Mouse (Mus musculus) lung, postnatal 0 days (tissue): ENCODE measurements at regions not wholly inside any gene's neighbourhood (a gene's known extent, or its start where the extent isn't known, plus 50 kb on each side); places are given as distances from the start of the nearest gene placed in this dataset.

Source experiments
- ATAC-seq: fragments of 200-750 bp; cut with Nextera tagmentation; 2 replicates; pipeline ENCODE4 v1.8.0; 2017; ENCODE audit warnings: moderate library complexity
- DNase-seq: peaks from one replicate; pipeline ENCODE4 v3.0.0-alpha.2; 2016; ENCODE audit warnings: low spot score
- H3K27ac ChIP-seq: fragments of 300-500 bp; sonication (generic); 2 replicates; pipeline ENCODE4 v1.5.1; 2014; ENCODE audit warnings: antibody characterized with exemption, mild to moderate bottlenecking, low read length, mixed read lengths
- H3K27me3 ChIP-seq: fragments of 300-500 bp; sonication (generic); replicated peaks from 2 replicates; pipeline ENCODE4 v1.6.1; 2014; ENCODE audit warnings: low read length, mixed read lengths; ENCODE audit not compliant: insufficient read depth
- H3K36me3 ChIP-seq: fragments of 300-500 bp; sonication (generic); 2 replicates; pipeline ENCODE4 v1.6.1; 2014; ENCODE audit warnings: low read length, mixed read lengths; ENCODE audit not compliant: insufficient read depth
- H3K4me1 ChIP-seq: fragments of 300-500 bp; sonication (generic); 2 replicates; pipeline ENCODE4 v1.6.1; 2014; ENCODE audit warnings: antibody characterized with exemption, low read depth, low read length, mixed read lengths; ENCODE audit not compliant: insufficient read depth
- H3K4me2 ChIP-seq: fragments of 300-500 bp; sonication (generic); replicated peaks from 2 replicates; pipeline ENCODE4 v1.6.1; 2014; ENCODE audit warnings: low read depth, mild to moderate bottlenecking, low read length, moderate library complexity, mixed read lengths
- H3K4me3 ChIP-seq: fragments of 300-500 bp; sonication (generic); 2 replicates; pipeline ENCODE4 v1.5.1; 2014; ENCODE audit warnings: low read depth, low read length
- H3K9ac ChIP-seq: fragments of 300-500 bp; sonication (generic); replicated peaks from 2 replicates; pipeline ENCODE4 v1.6.1; 2014; ENCODE audit warnings: low read depth, mild to moderate bottlenecking
- H3K9me3 ChIP-seq: fragments of 300-500 bp; sonication (generic); 2 replicates; pipeline ENCODE4 v1.6.1; 2016; ENCODE audit warnings: low read length, mixed read lengths
- CTCF ChIP-seq: IDR thresholded peaks from 2 replicates; pipeline ENCODE4 v1.5.1; 2016; ENCODE audit warnings: antibody characterized with exemption, mild to moderate bottlenecking
- EP300 ChIP-seq: IDR thresholded peaks from 2 replicates; pipeline ENCODE4 v1.6.1; 2016; ENCODE audit warnings: antibody characterized with exemption, mild to moderate bottlenecking, control low read depth
- WGBS: fragments of 180-500 bp; shearing (Covaris S2); extraction: QIAGEN DNeasy Blood & Tissue Kit; methylation state at CpG from one replicate; pipeline ENCODE4 v1.1.7; 2014; 5-methylcytosine and 5-hydroxymethylcytosine counted together

GRCm38 (mm10) chr9:116338093-116338728, 163.1 kb upstream of the Tgfbr2 start:
- no peak overlapping the region for H3K4me2 ChIP-seq
- no peaks in the 10 kb centered on the region for H3K27me3 ChIP-seq
- DNase-seq (peak; percentile 46), ATAC-seq (no peak)
- H3K4me1 ChIP-seq: no peaks in the 10 kb centered on the region; the same call in 1 of the 2 replicates
- no peaks in the 10 kb centered on the region for H3K9me3 ChIP-seq
- TF ChIP-seq CTCF (no peak), EP300 (no peak)
- H3K9ac ChIP-seq: no peak overlapping the region
- H3K4me3 ChIP-seq: no peak overlapping the region
- H3K36me3 ChIP-seq: no peaks in the 10 kb centered on the region
- no peak overlapping the region for H3K27ac ChIP-seq
- WGBS: 78% methylated on average over 5 of the region's 5 CpGs

- no peak for DNase-seq
- H3K27me3 ChIP-seq: no peaks in the 10 kb centered on the region
- no peak for TF ChIP-seq CTCF
- no peak for TF ChIP-seq EP300
- 92% methylated on average over 8 of the region's 8 CpGs for WGBS
- H3K9me3 ChIP-seq: no peaks in the 10 kb centered on the region
- ATAC-seq: no peak
- H3K4me1 ChIP-seq: no peaks in the 10 kb centered on the region; the same call in 1 of the 2 replicates
- H3K9ac ChIP-seq: no peak overlapping the region
- no peak overlapping the region for H3K4me3 ChIP-seq
- no peaks in the 10 kb centered on the region for H3K36me3 ChIP-seq
- H3K4me2 ChIP-seq: no peak overlapping the region
- H3K27ac ChIP-seq: no peak overlapping the region
Measured at GRCm38 (mm10) chr9:116337446-116338010, 162.4 kb upstream of the Tgfbr2 start.

GRCm38 (mm10) chr9:116335561-116336478, 160.7 kb upstream of the Tgfbr2 start:
- Histone ChIP-seq H3K36me3 (no peaks in the 10 kb centered on the region), H3K9ac (no peak overlapping the region), H3K4me3 (no peak overlapping the region), H3K4me2 (no peak overlapping the region), H3K27me3 (no peaks in the 10 kb centered on the region), H3K27ac (no peak overlapping the region), H3K4me1 (no peaks in the 10 kb centered on the region; the same call in 1 of the 2 replicates), H3K9me3 (no peaks in the 10 kb centered on the region)
- WGBS: 82% methylated on average over 11 of the region's 11 CpGs
- DNase-seq: no peak
- ATAC-seq: no peak
- TF ChIP-seq CTCF: no peak
- TF ChIP-seq EP300: no peak

GRCm38 (mm10) chr9:116333956-116334463, 158.8 kb upstream of the Tgfbr2 start:
- no peaks in the 10 kb centered on the region for H3K9me3 ChIP-seq
- no peaks in the 10 kb centered on the region for H3K27me3 ChIP-seq
- TF ChIP-seq CTCF (no peak), EP300 (peak; percentile 89)
- no peak overlapping the region for H3K9ac ChIP-seq
- WGBS: 38% methylated on average over 6 of the region's 6 CpGs
- H3K4me3 ChIP-seq: no peak overlapping the region
- no peaks in the 10 kb centered on the region for H3K36me3 ChIP-seq
- no peaks in the 10 kb centered on the region; the same call in 1 of the 2 replicates for H3K4me1 ChIP-seq
- DNase-seq (peak; percentile 62), ATAC-seq (peak; percentile 62; the same call in 1 of the 2 replicates)
- no peak overlapping the region for H3K4me2 ChIP-seq
- H3K27ac ChIP-seq: peak overlapping the region; percentile 20; the same call in 1 of the 2 replicates

GRCm38 (mm10) chr9:116332485-116333118, 157.4 kb upstream of the Tgfbr2 start:
- ATAC-seq (no peak), DNase-seq (no peak)
- Histone ChIP-seq H3K4me2 (no peak overlapping the region), H3K36me3 (no peaks in the 10 kb centered on the region), H3K9ac (no peak overlapping the region), H3K27me3 (no peaks in the 10 kb centered on the region), H3K4me1 (no peaks in the 10 kb centered on the region; the same call in 1 of the 2 replicates), H3K4me3 (no peak overlapping the region), H3K27ac (no peak overlapping the region), H3K9me3 (no peaks in the 10 kb centered on the region)
- WGBS: 63% methylated on average over 5 of the region's 5 CpGs
- TF ChIP-seq EP300: no peak
- TF ChIP-seq CTCF: no peak
